Mouse (Mus musculus): ENCODE results near the gene Cyp26b1. TPM values are rescaled to one million over a fixed set of nuclear protein-coding genes. Genes with fewer than 3 reads are reported as not detected.
A peak's percentile ranks its signal among the peaks of the same experiment; 100 is the strongest.

Cyp26b1 gene
- polyA plus RNA-seq, 1 experiment from 2014 or later: 55.3 TPM

DNA sequence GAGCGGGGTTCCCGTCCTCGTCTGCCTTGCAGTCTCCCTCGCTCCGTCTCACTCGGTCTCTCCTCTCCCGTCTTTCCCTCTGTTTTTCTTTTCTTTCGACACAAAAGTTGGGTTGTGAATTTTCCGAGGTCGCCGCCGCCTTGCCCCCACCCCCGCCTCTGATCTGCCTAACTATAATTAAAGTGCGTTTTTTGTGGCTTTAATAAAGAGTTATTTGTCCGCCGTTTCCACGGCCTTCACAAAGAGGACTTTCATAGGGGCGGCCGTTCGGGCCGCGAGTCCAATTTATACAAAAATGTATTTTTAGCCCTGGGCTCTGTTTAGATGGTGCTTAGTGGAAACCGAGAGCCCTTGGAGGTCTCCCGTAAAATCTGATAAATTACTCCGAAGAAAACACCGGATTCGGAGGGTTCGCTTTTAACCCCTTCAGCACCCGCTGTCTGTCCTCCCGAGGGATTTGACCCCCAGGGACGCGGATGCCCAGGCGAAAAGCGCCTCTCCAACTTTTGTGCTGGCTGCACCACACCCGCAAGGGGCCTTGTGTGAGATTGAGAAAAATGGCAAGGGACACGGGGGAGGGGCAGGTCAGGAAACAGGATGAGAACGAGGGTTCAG is 7.9 kb downstream of the Cyp26b1 start:
- Histone ChIP-seq H3K27ac (peak overlapping the region; percentile 75), H3K9me3 (replicated peaks) (no peaks in the 10 kb centered on the region), H3K27me3 (peaks cover 92% of the 10 kb centered on the region), H3K4me3 (peak overlapping the region; percentile 53), H3K4me2 (replicated peaks) (peak overlapping the region; percentile 85), H3K9ac (peak overlapping the region; percentile 79), H3K4me1 (peaks cover 92% of the 10 kb centered on the region), H3K36me3 (no peaks in the 10 kb centered on the region)
- ATAC-seq (ENCODE audit: low FRiP score): no peak
- WGBS: under 1% methylated on average over 37 of the region's 37 CpGs

- peak overlapping the region; percentile 79 for H3K9ac ChIP-seq
- peak overlapping the region; percentile 75 for H3K27ac ChIP-seq
- peaks cover 95% of the 10 kb centered on the region for H3K27me3 ChIP-seq
- H3K9me3 ChIP-seq (replicated peaks): no peaks in the 10 kb centered on the region
- peaks cover 90% of the 10 kb centered on the region for H3K4me1 ChIP-seq
- H3K36me3 ChIP-seq: no peaks in the 10 kb centered on the region
- under 1% methylated on average over 66 of the region's 66 CpGs for WGBS
- ATAC-seq (ENCODE audit: low FRiP score): no peak
- peak overlapping the region; percentile 53 for H3K4me3 ChIP-seq
- peak overlapping the region; percentile 85 for H3K4me2 ChIP-seq (replicated peaks)
These were observed 8.7 kb downstream of the Cyp26b1 start for GRCm38 (mm10) chr6:84584783-84585685.

DNA sequence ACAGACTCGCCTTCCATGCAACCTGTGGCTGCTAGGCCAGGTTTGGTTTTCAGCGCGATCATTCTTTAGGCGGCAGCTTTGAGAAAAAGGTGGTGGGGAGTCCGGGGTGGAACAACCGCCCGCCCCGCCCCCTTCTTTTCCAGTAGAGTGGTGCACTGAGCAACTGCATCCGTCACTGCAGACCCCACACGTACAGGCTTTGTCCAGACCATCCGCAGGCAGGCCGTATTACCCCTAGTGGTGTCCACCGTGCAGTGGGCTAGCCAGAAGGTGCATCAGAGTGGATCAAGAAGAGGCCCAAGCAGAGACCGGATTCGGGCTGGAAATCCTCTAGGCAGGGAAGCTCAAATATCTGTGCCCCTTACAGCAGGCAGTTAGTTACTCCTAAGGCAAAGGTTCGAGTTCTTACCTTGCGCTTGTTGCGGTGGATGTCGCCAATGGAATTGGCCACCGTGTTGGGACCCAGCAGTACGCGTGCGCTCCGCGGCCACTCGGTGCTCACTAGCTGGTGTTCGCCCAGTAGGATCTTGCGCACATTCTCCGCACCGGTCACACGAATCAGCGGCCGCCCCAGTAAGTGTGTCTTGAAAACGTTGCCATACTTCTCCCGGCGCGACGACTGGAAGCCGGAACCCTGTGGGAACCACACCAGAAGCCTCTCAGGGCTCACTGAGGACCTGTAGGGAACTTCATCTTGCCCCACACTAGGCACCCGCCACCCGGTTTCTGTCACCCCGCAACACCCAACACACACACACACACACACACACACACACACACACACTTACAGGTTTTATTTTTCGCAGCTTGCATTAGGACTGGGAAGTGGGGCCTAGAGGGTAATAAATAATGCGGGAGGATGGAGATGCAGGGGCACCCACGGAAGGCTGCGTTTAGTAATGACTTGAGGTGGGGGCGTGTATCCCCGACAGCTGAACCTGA is 9.6 kb downstream of the Cyp26b1 start:
- Histone ChIP-seq H3K9ac (peak overlapping the region; percentile 79), H3K9me3 (replicated peaks) (no peaks in the 10 kb centered on the region), H3K4me3 (peak overlapping the region; percentile 53), H3K27me3 (peaks cover 94% of the 10 kb centered on the region), H3K4me2 (replicated peaks) (peak overlapping the region; percentile 85), H3K4me1 (peaks cover 81% of the 10 kb centered on the region), H3K36me3 (no peaks in the 10 kb centered on the region), H3K27ac (peak overlapping the region; percentile 75)
- ATAC-seq (ENCODE audit: low FRiP score): no peak; the same call in 1 of the 2 replicates
- WGBS: 1% methylated on average over 48 of the region's 48 CpGs

DNA sequence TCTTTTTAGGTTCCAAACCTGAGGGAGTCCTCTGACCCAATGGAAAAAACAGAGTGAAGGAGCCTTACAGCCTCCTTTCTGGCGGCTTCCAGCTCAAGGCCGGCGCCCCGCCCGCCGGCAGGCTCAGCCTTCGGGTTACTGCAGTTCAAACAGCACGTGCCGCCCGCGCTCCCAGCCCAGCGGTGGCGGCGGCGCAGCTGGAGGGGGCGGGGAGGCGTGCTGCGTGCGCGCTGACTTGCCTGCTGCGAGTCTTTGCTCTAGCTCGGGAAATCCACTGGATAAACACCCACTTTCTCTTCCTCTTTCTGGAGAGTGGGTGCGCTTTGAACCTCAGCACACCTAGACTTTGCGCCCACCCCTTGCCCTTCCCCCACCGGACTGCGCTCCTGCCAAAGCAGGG is 10.3 kb downstream of the Cyp26b1 start:
- ATAC-seq (ENCODE audit: low FRiP score): peak; percentile 33; the same call in 1 of the 2 replicates
- Histone ChIP-seq H3K4me1 (peaks cover 75% of the 10 kb centered on the region), H3K27me3 (peaks cover 87% of the 10 kb centered on the region), H3K9me3 (replicated peaks) (no peaks in the 10 kb centered on the region), H3K4me3 (peak overlapping the region; percentile 53), H3K27ac (peak overlapping the region; percentile 75), H3K4me2 (replicated peaks) (peak overlapping the region; percentile 85), H3K36me3 (no peaks in the 10 kb centered on the region), H3K9ac (peak overlapping the region; percentile 48)
- WGBS: 0% methylated on average over 24 of the region's 26 CpGs

GRCm38 (mm10) chr6:84582826-84583225 is 10.9 kb downstream of the Cyp26b1 start:
- Histone ChIP-seq H3K27me3 (peaks cover 81% of the 10 kb centered on the region), H3K4me1 (peaks cover 75% of the 10 kb centered on the region), H3K36me3 (no peaks in the 10 kb centered on the region), H3K9ac (peak overlapping the region; percentile 48; the same call in 1 of the 2 replicates), H3K4me2 (replicated peaks) (peak overlapping the region; percentile 85), H3K9me3 (replicated peaks) (no peaks in the 10 kb centered on the region), H3K4me3 (peak overlapping the region; percentile 53; the same call in 1 of the 2 replicates), H3K27ac (0 out of 2 replicates have a peak overlapping the region, but pooled peaks have one; percentile 40)
- 12% methylated on average over 5 of the region's 5 CpGs for WGBS
- no peak for ATAC-seq (ENCODE audit: low FRiP score)

DNA sequence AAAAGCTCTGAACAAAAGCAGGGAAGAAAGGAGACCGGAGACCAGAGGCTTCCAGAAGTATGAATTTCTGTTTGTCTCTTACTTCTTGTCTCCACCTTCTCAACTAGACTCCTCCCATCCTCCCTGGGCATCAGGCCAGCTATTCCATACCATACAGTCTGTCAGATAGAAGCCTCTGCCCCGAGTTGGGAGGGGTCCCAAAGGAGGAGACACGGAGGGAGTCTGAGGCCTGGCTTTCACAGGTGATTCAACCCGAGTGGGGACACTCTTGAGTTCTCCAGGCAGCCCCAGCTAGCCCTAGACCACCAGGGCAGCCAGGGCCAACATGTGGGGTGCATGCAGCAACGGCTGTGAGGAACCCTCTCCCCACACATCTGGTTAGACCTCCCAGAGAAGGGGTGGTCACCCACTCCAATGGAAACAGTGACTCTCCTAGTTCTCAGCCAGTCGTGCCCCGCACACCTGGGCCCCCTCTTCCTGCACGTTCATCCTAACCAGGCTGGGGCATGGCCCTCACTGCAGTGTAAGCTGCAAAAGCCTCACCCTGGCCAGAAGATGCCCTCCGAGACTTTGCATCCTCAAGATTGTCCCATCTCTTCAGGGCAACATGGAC is 11.8 kb downstream of the Cyp26b1 start:
- H3K27ac ChIP-seq: no peak overlapping the region
- peaks cover 69% of the 10 kb centered on the region for H3K4me1 ChIP-seq
- no peak overlapping the region; the same call in 1 of the 2 replicates for H3K9ac ChIP-seq
- peak overlapping the region; percentile 85; the same call in 1 of the 2 replicates for H3K4me2 ChIP-seq (replicated peaks)
- H3K9me3 ChIP-seq (replicated peaks): no peaks in the 10 kb centered on the region
- 55% methylated on average over 9 of the region's 9 CpGs for WGBS
- 0 out of 2 replicates have a peak, but pooled peaks cover 2% of the 10 kb centered on the region for H3K36me3 ChIP-seq
- peaks cover 79% of the 10 kb centered on the region for H3K27me3 ChIP-seq
- no peak overlapping the region for H3K4me3 ChIP-seq
- ATAC-seq (ENCODE audit: low FRiP score): no peak

DNA sequence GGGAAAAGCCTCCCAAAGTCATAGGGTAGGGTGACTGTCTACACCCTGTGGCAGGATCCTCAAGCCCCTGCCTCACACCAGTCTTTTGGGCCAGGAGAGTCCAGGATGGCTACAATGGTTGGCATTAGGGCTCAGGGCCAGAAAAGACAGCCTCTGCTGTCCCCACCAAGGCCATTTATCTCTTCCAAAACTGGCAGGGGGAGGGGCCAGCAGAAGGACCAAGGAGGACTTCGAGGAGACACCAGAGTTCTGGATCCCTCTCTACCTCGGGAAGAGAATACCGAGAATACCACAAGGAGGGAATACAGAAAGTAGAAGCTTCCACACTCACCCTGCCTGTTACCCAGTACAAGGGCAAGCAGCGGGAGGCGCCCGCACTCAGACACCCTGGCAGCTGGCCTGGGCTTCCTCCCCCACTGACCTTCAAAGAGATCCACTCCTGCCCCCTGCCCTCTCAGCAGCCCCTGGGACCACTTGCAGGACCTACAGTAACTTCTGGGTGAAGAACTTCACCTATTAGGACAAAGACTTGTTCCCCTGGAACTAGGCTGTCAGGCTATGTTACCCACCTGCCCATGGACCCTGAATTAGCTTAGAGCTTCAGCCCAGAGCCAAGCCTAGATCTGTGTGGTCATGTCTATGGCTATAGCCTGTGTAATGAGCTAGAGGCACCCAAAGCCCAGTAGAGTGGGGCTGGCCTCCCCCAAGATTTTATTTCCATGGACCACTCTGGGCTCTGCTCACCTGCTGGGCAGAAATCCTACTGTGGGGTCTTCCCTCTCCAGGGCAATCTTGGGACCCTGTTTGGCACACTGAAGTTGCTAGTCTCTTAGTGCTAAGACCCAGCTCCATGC is 12.5 kb downstream of the Cyp26b1 start:
- 49% methylated on average over 6 of the region's 6 CpGs for WGBS
- no peak for ATAC-seq (ENCODE audit: low FRiP score)
- Histone ChIP-seq H3K4me2 (replicated peaks) (0 out of 2 replicates have a peak overlapping the region, but pooled peaks have one; percentile 11), H3K9me3 (replicated peaks) (no peaks in the 10 kb centered on the region), H3K4me1 (peaks cover 63% of the 10 kb centered on the region), H3K9ac (no peak overlapping the region), H3K4me3 (no peak overlapping the region), H3K27ac (no peak overlapping the region), H3K36me3 (0 out of 2 replicates have a peak, but pooled peaks cover 7% of the 10 kb centered on the region), H3K27me3 (peaks cover 80% of the 10 kb centered on the region)

- H3K4me1 ChIP-seq: peaks cover 55% of the 10 kb centered on the region
- H3K4me3 ChIP-seq: no peak overlapping the region
- no peaks in the 10 kb centered on the region for H3K9me3 ChIP-seq (replicated peaks)
- H3K27me3 ChIP-seq: peaks cover 82% of the 10 kb centered on the region
- H3K4me2 ChIP-seq (replicated peaks): no peak overlapping the region
- no peak overlapping the region for H3K9ac ChIP-seq
- peaks cover 7% of the 10 kb centered on the region; the same call in 1 of the 2 replicates for H3K36me3 ChIP-seq
- no peak for ATAC-seq (ENCODE audit: low FRiP score)
- no peak overlapping the region for H3K27ac ChIP-seq
- WGBS: 68% methylated on average over 8 of the region's 8 CpGs
These were observed 14.2 kb downstream of the Cyp26b1 start for GRCm38 (mm10) chr6:84579508-84579907.

GRCm38 (mm10) chr6:84578928-84579327 is 14.8 kb downstream of the Cyp26b1 start:
- 16% methylated on average over 5 of the region's 5 CpGs for WGBS
- no peak overlapping the region for H3K27ac ChIP-seq
- H3K36me3 ChIP-seq: peaks cover 7% of the 10 kb centered on the region; the same call in 1 of the 2 replicates
- peaks cover 76% of the 10 kb centered on the region for H3K27me3 ChIP-seq
- H3K4me2 ChIP-seq (replicated peaks): no peak overlapping the region
- no peak overlapping the region for H3K9ac ChIP-seq
- H3K4me3 ChIP-seq: no peak overlapping the region
- H3K4me1 ChIP-seq: peaks cover 55% of the 10 kb centered on the region
- H3K9me3 ChIP-seq (replicated peaks): no peaks in the 10 kb centered on the region
- ATAC-seq (ENCODE audit: low FRiP score): no peak

DNA sequence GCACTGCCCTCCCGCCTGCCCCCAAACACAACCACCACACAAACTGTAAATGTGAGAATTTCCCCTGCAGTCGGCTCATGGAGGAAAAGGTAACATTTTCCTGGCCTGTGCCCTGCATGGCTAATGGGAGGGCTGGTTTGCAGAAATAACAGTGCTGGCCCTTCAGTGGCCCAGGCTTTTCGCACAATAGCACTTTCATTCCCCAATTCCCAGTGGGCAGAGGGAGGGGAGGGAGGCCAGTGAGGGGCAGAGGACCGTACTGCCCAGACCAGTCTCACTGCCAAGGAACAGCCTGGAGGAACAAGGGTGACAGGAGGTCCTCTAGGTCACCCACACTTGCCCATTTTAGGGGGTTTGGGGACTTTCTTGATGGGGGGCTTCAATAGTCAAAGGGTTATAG is 15.8 kb downstream of the Cyp26b1 start:
- Histone ChIP-seq H3K36me3 (peaks cover 7% of the 10 kb centered on the region; the same call in 1 of the 2 replicates), H3K4me1 (peaks cover 46% of the 10 kb centered on the region)

More for the DNA sequence above, 15.8 kb downstream of the Cyp26b1 start:
- Histone ChIP-seq H3K4me3 (no peak overlapping the region), H3K27me3 (peaks cover 71% of the 10 kb centered on the region), H3K4me2 (replicated peaks) (no peak overlapping the region), H3K9ac (no peak overlapping the region), H3K27ac (no peak overlapping the region), H3K9me3 (replicated peaks) (no peaks in the 10 kb centered on the region)
- no peak for ATAC-seq (ENCODE audit: low FRiP score)
- 41% methylated on average over 4 of the region's 4 CpGs for WGBS
